Mouse (Mus musculus) lung, adult 2 months (tissue): ENCODE data around the gene Mettl4. TPM values are rescaled to one million over a fixed set of nuclear protein-coding genes. Genes with fewer than 3 reads are reported as not detected.

Source experiments
- DNase-seq: peaks from one replicate; pipeline ENCODE4 v3.0.0; 2022
- H3K4me1 ChIP-seq: fragments of 200-500 bp; 2 replicates; pipeline ENCODE4 v1.6.1; 2011; ENCODE audit warnings: low read length; ENCODE audit not compliant: control insufficient read depth, insufficient read depth
- H3K4me3 ChIP-seq: fragments of 200-500 bp; replicated peaks from 2 replicates; pipeline ENCODE3; 2011; ENCODE audit warnings: low read depth, mild to moderate bottlenecking, control low read depth, low read length; ENCODE audit errors: extremely low read depth
- CTCF ChIP-seq: fragments of 200-500 bp; IDR thresholded peaks from 2 replicates; pipeline ENCODE4 v1.5.1; 2011; ENCODE audit warnings: mild to moderate bottlenecking, low read length, control low read depth; ENCODE audit not compliant: insufficient read depth
- POLR2A ChIP-seq: fragments of 200-500 bp; IDR thresholded peaks from 2 replicates; pipeline ENCODE4 v1.6.1; 2011; ENCODE audit warnings: low read depth, mild to moderate bottlenecking, control low read depth, low read length, borderline replicate concordance; ENCODE audit errors: extremely low read depth
- WGBS: fragments of 180-500 bp; shearing (Covaris S2); methylation state at CpG from one replicate; pipeline ENCODE4 v1.1.7; 2018; 5-methylcytosine and 5-hydroxymethylcytosine counted together
- polyA plus RNA-seq: library from polyadenylated mRNA; depleted of rRNA; stranded (reverse); fragments of >200 nt; gene quantifications from 2 replicates; pipeline ENCODE4 v1.2.3, GENCODE M21; 2012

Mettl4 gene
- polyA plus RNA-seq, 1 experiment = 3.9 TPM

GRCm38 (mm10) chr17:94726750-94727149, 23.1 kb downstream of the Mettl4 start:
- Histone ChIP-seq H3K4me1 (no peaks in the 10 kb centered on the region), H3K4me3 (no peak overlapping the region)
- WGBS = 69% methylated on average over 4 of the region's 4 CpGs
- TF ChIP-seq POLR2A (no peak), CTCF (no peak)
- DNase-seq = no peak

DNA sequence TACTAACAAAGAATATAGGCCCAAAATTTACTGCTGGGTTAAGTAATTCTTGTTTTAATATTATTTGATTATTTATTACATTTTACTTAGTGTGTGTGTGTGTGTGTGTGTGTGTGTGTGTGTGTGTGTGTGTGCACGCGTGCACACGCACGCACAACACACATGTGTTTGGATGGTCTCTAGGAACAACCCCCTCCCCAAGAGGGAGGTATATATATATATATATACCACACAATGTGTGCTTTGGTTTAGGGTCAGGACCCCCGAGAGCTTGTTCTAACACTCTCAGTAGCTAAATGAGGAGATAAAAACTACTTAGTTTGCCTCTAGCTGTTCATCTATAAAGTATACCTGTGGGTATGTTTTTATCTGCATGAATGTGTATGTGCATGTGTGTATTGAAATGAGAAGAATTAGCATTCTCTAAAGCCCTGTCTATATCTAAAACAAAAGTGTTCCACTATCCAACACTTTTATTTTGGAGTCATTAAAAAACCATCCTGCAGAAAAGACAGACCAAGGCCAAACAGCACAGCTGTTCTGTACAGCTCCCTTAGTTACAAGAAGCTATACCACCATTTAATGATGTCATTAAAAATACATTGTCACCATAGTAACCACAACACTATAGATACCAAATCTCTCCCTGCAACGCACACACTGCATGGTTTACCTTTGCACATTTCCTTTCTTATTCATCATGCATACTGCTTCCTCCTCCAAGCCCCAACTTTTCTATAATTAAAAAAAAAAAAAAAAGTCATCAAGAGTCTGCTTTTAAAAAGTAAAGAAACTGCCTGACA, 76.1 kb downstream of the Mettl4 start:
- WGBS = 77% methylated on average over 6 of the region's 6 CpGs
- no peak for DNase-seq
- Histone ChIP-seq H3K4me3 (no peak overlapping the region), H3K4me1 (no peaks in the 10 kb centered on the region)
- TF ChIP-seq CTCF (no peak), POLR2A (no peak)
